In genomic region chr1:135518661-135519060, GRCm38 (mm10) we compare ENCODE assay signal across 11 mouse cellular contexts.
DNase-seq lines count a peak whose midpoint lies in the region; ATAC-seq and TF ChIP-seq lines count a peak whose summit lies in the region.
"Had no signal": no experiment of that assay in that cellular context is flagged by ENCODE, and none has a peak within 500 bp of the region (broad histone marks: within the 10 kb centered on the region; RNA-seq: fewer than 3 reads in every experiment).

No protein-coding gene starts in this region.

- H3K9me3 ChIP-seq in hindbrain, embryonic 13.5 days, result no peaks in the 10 kb centered on the region
- no peaks in the 10 kb centered on the region for H3K9me3 ChIP-seq in midbrain, embryonic 16.5 days (replicated peaks; ENCODE audit: control insufficient read depth, low read length, poor library complexity, severe bottlenecking)
- H3K9me3 ChIP-seq in lung, postnatal 0 days (ENCODE audit: low read length), result no peaks in the 10 kb centered on the region
- peaks cover 3% of the 10 kb centered on the region; the same call in 1 of the 2 replicates for H3K9me3 ChIP-seq in heart, embryonic 10.5 days
- H3K9me3 ChIP-seq: limb, embryonic 15.5 days had no signal

- peaks cover 52% of the 10 kb centered on the region for H3K4me1 ChIP-seq in hindbrain, embryonic 13.5 days (replicated peaks)
- peaks cover 14% of the 10 kb centered on the region for H3K4me1 ChIP-seq in midbrain, embryonic 16.5 days (ENCODE audit: control insufficient read depth, insufficient read depth, low read length)
- H3K4me1 ChIP-seq in lung, postnatal 0 days (ENCODE audit: insufficient read depth, low read depth, low read length), result peaks cover 20% of the 10 kb centered on the region
- peaks cover 57% of the 10 kb centered on the region for H3K4me1 ChIP-seq in heart, embryonic 10.5 days

- ATAC-seq in hindbrain, embryonic 13.5 days (ENCODE audit: low FRiP score), result peak; percentile 73
- peak; percentile 73 for ATAC-seq in midbrain, embryonic 16.5 days
- no peak for ATAC-seq in lung, postnatal 0 days

- intact Hi-C loops in gastrocnemius, postnatal 36 days (cut with DNase I), result no loop called here

- peak overlapping the region; percentile 17; the same call in 1 of the 2 replicates for H3K4me2 ChIP-seq in hindbrain, embryonic 13.5 days
- H3K4me2 ChIP-seq in midbrain, embryonic 16.5 days (ENCODE audit: low read length), result peak overlapping the region; percentile 29
- no peak overlapping the region for H3K4me2 ChIP-seq in lung, postnatal 0 days (replicated peaks; ENCODE audit: low read depth, low read length)
- H3K4me2 ChIP-seq: limb, embryonic 15.5 days had no signal

- H3K36me3 ChIP-seq in hindbrain, embryonic 13.5 days, result peaks cover 12% of the 10 kb centered on the region
- no peaks in the 10 kb centered on the region for H3K36me3 ChIP-seq in midbrain, embryonic 16.5 days (ENCODE audit: control insufficient read depth, insufficient read depth, low read length)
- no peaks in the 10 kb centered on the region for H3K36me3 ChIP-seq in lung, postnatal 0 days (ENCODE audit: insufficient read depth, low read length)
- peaks cover 9% of the 10 kb centered on the region for H3K36me3 ChIP-seq in heart, embryonic 10.5 days
- H3K36me3 ChIP-seq: G1E had no signal

- TF ChIP-seq EP300 in lung, postnatal 0 days (IDR thresholded peaks at IDR 0.05), result no peak

- H3K27me3 ChIP-seq in hindbrain, embryonic 13.5 days, result no peaks in the 10 kb centered on the region
- H3K27me3 ChIP-seq in midbrain, embryonic 16.5 days (ENCODE audit: control insufficient read depth, insufficient read depth, low read depth, low read length), result no peaks in the 10 kb centered on the region
- H3K27me3 ChIP-seq in lung, postnatal 0 days (replicated peaks; ENCODE audit: insufficient read depth, low read length), result no peaks in the 10 kb centered on the region
- no peaks in the 10 kb centered on the region for H3K27me3 ChIP-seq in heart, embryonic 10.5 days (ENCODE audit: insufficient read depth, poor library complexity, severe bottlenecking)
- H3K27me3 ChIP-seq: limb, embryonic 15.5 days had no signal

- H3K27ac ChIP-seq in hindbrain, embryonic 13.5 days, result peak overlapping the region; percentile 13
- H3K27ac ChIP-seq in midbrain, embryonic 16.5 days (ENCODE audit: low read length), result peak overlapping the region; percentile 65
- H3K27ac ChIP-seq in lung, postnatal 0 days (ENCODE audit: low read length), result no peak overlapping the region
- H3K27ac ChIP-seq in heart, embryonic 10.5 days, result no peak overlapping the region
- H3K27ac ChIP-seq: limb, embryonic 15.5 days had no signal

- TF ChIP-seq CTCF in lung, postnatal 0 days (IDR thresholded peaks at IDR 0.05), result no peak

- no peak overlapping the region for H3K4me3 ChIP-seq in hindbrain, embryonic 13.5 days
- H3K4me3 ChIP-seq in midbrain, embryonic 16.5 days (ENCODE audit: low read depth, low read length), result no peak overlapping the region
- no peak overlapping the region for H3K4me3 ChIP-seq in lung, postnatal 0 days (ENCODE audit: low read depth, low read length)
- no peak overlapping the region for H3K4me3 ChIP-seq in heart, embryonic 10.5 days
- H3K4me3 ChIP-seq: limb, embryonic 15.5 days had no signal

- DNase-seq in cerebellum, postnatal 14 days, result peak; percentile 46 to 58
- DNase-seq in cerebellum, postnatal 4 days (ENCODE audit: low spot score in 2 of 2), result no peak
- peak; percentile 30 for DNase-seq in R1 (ENCODE audit: low read depth, low spot score)
- DNase-seq in lung, postnatal 0 days (ENCODE audit: low spot score), result no peak
- no peak for DNase-seq in heart, embryonic 10.5 days (ENCODE audit: low spot score)
- DNase-seq in gastrocnemius, postnatal 36 days, result no peak
- DNase-seq: kidney, postnatal 36 days had no signal

- WGBS in hindbrain, embryonic 13.5 days, result 21% methylated on average over 5 of the region's 5 CpGs
- WGBS in midbrain, embryonic 16.5 days, result 21% methylated on average over 5 of the region's 5 CpGs
- WGBS in lung, postnatal 0 days, result 53% methylated on average over 5 of the region's 5 CpGs
- WGBS in heart, embryonic 10.5 days, result 43% methylated on average over 5 of the region's 5 CpGs

- no peak overlapping the region for H3K9ac ChIP-seq in hindbrain, embryonic 13.5 days
- no peak overlapping the region for H3K9ac ChIP-seq in midbrain, embryonic 16.5 days (ENCODE audit: low read depth, low read length)
- no peak overlapping the region for H3K9ac ChIP-seq in lung, postnatal 0 days (replicated peaks; ENCODE audit: low read depth)
- H3K9ac ChIP-seq: limb, embryonic 15.5 days had no signal

Comparison
In these comparisons a context has a peak if more than half of its experiments do, and no peak if none do; other contexts are left out.
1. DNase-seq: peak in cerebellum, postnatal 14 days (2 of 2) and R1 (single experiment); none in cerebellum, postnatal 4 days (0 of 2), lung, postnatal 0 days (single experiment), heart, embryonic 10.5 days (single experiment) and gastrocnemius, postnatal 36 days (0 of 2).
2. H3K27ac ChIP-seq: peak in hindbrain, embryonic 13.5 days (single experiment) and midbrain, embryonic 16.5 days (single experiment); none in lung, postnatal 0 days (single experiment) and heart, embryonic 10.5 days (single experiment).